Mouse (Mus musculus): ENCODE measurements around the gene Anks3. TPM values are rescaled to one million over a fixed set of nuclear protein-coding genes. Genes with fewer than 3 reads are reported as not detected.
A peak's percentile ranks its signal among the peaks of the same experiment; 100 is the strongest.

Anks3 gene
- polyA plus RNA-seq, 2 experiments: 10.2 to 16.2 TPM

- DNase-seq (ENCODE audit: low read depth in 3 of 3, low spot score in 3 of 3) (peak in 1 of 3 experiments; percentile 50), ATAC-seq (ENCODE audit: insufficient read depth) (0 out of 2 replicates have a peak, but pooled peaks have one; percentile 4)
- Histone ChIP-seq H3K27ac (no peak overlapping the region), H3K4me2 (ENCODE audit: low read depth) (no peak overlapping the region), H3K4me1 (replicated peaks; ENCODE audit: control insufficient read depth in 2 of 2, insufficient read depth in 2 of 2, low read length in 1 of 2) (peaks cover 0 to 8% of the 10 kb centered on the region in 2 experiments; a peak in 1 of 4 replicates), H3K9ac (replicated peaks) (no peak overlapping the region), H3K27me3 (ENCODE audit: control insufficient read depth, insufficient read depth, low read length) (no peaks in the 10 kb centered on the region), H3K36me3 (replicated peaks; ENCODE audit: control insufficient read depth, insufficient read depth, low read depth) (no peaks in the 10 kb centered on the region; the same call in 1 of the 2 replicates), H3K4me3 (ENCODE audit: insufficient read depth in 1 of 2, low read depth in 2 of 2, low read length in 2 of 2) (no peak overlapping the region), H3K9me3 (ENCODE audit: control insufficient read depth, low read length) (no peaks in the 10 kb centered on the region)
- WGBS (ENCODE audit: insufficient replicate concordance): 55% methylated on average over 11 of the region's 11 CpGs
- TF ChIP-seq EP300 (IDR thresholded peaks at IDR 0.05; ENCODE audit: low read depth): no peak
- TF ChIP-seq CTCF (IDR thresholded peaks at IDR 0.05; ENCODE audit: low read depth): no peak
Observed at GRCm38 (mm10) chr16:4912907-4913782, 50.9 kb downstream of the Anks3 start.

GRCm38 (mm10) chr16:4912074-4912648 lies 51.8 kb downstream of the Anks3 start:
- ATAC-seq (ENCODE audit: insufficient read depth) (0 out of 2 replicates have a peak, but pooled peaks have one; percentile 25), DNase-seq (ENCODE audit: low read depth in 3 of 3, low spot score in 3 of 3) (no peak)
- no peaks in the 10 kb centered on the region; the same call in 1 of the 2 replicates for H3K36me3 ChIP-seq (replicated peaks; ENCODE audit: control insufficient read depth, insufficient read depth, low read depth)
- no peak overlapping the region for H3K4me3 ChIP-seq (ENCODE audit: insufficient read depth in 1 of 2, low read depth in 2 of 2, low read length in 2 of 2)
- H3K4me2 ChIP-seq (ENCODE audit: low read depth): no peak overlapping the region
- H3K9me3 ChIP-seq (ENCODE audit: control insufficient read depth, low read length): no peaks in the 10 kb centered on the region
- 63% methylated on average over 10 of the region's 10 CpGs for WGBS (ENCODE audit: insufficient replicate concordance)
- H3K27ac ChIP-seq: no peak overlapping the region
- no peak overlapping the region for H3K9ac ChIP-seq (replicated peaks)
- no peak for TF ChIP-seq CTCF (IDR thresholded peaks at IDR 0.05; ENCODE audit: low read depth)
- TF ChIP-seq EP300 (IDR thresholded peaks at IDR 0.05; ENCODE audit: low read depth): no peak
- peaks cover 0 to 8% of the 10 kb centered on the region in 2 experiments; a peak in 1 of 4 replicates for H3K4me1 ChIP-seq (replicated peaks; ENCODE audit: control insufficient read depth in 2 of 2, insufficient read depth in 2 of 2, low read length in 1 of 2)
- H3K27me3 ChIP-seq (ENCODE audit: control insufficient read depth, insufficient read depth, low read length): no peaks in the 10 kb centered on the region

GRCm38 (mm10) chr16:4910758-4911157 lies 53.2 kb downstream of the Anks3 start:
- Histone ChIP-seq H3K27ac (no peak overlapping the region), H3K9me3 (ENCODE audit: control insufficient read depth, low read length) (no peaks in the 10 kb centered on the region), H3K4me2 (ENCODE audit: low read depth) (no peak overlapping the region), H3K4me3 (ENCODE audit: insufficient read depth in 1 of 2, low read depth in 2 of 2, low read length in 2 of 2) (no peak overlapping the region), H3K9ac (replicated peaks) (no peak overlapping the region), H3K4me1 (replicated peaks; ENCODE audit: control insufficient read depth in 2 of 2, insufficient read depth in 2 of 2, low read length in 1 of 2) (peaks cover 0 to 10% of the 10 kb centered on the region in 2 experiments; a peak in 2 of 4 replicates), H3K36me3 (replicated peaks; ENCODE audit: control insufficient read depth, insufficient read depth, low read depth) (no peaks in the 10 kb centered on the region; the same call in 1 of the 2 replicates), H3K27me3 (ENCODE audit: control insufficient read depth, insufficient read depth, low read length) (no peaks in the 10 kb centered on the region)
- WGBS (ENCODE audit: insufficient replicate concordance): 88% methylated on average over 8 of the region's 8 CpGs
- DNase-seq (ENCODE audit: low read depth in 3 of 3, low spot score in 3 of 3) (no peak), ATAC-seq (ENCODE audit: insufficient read depth) (no peak)
- no peak for TF ChIP-seq EP300 (IDR thresholded peaks at IDR 0.05; ENCODE audit: low read depth)
- no peak for TF ChIP-seq CTCF (IDR thresholded peaks at IDR 0.05; ENCODE audit: low read depth)

- Histone ChIP-seq H3K4me1 (replicated peaks; ENCODE audit: control insufficient read depth in 2 of 2, insufficient read depth in 2 of 2, low read length in 1 of 2) (peaks cover 0 to 16% of the 10 kb centered on the region in 2 experiments; a peak in 2 of 4 replicates), H3K9me3 (ENCODE audit: control insufficient read depth, low read length) (no peaks in the 10 kb centered on the region), H3K4me2 (ENCODE audit: low read depth) (no peak overlapping the region), H3K27ac (no peak overlapping the region), H3K9ac (replicated peaks) (no peak overlapping the region), H3K27me3 (ENCODE audit: control insufficient read depth, insufficient read depth, low read length) (no peaks in the 10 kb centered on the region), H3K4me3 (ENCODE audit: insufficient read depth in 1 of 2, low read depth in 2 of 2, low read length in 2 of 2) (no peak overlapping the region), H3K36me3 (replicated peaks; ENCODE audit: control insufficient read depth, insufficient read depth, low read depth) (no peaks in the 10 kb centered on the region; the same call in 1 of the 2 replicates)
- WGBS (ENCODE audit: insufficient replicate concordance): 85% methylated on average over 2 of the region's 2 CpGs
- no peak for DNase-seq (ENCODE audit: low read depth in 3 of 3, low spot score in 3 of 3)
- ATAC-seq (ENCODE audit: insufficient read depth): no peak
- peak; percentile 60 for TF ChIP-seq CTCF (IDR thresholded peaks at IDR 0.05; ENCODE audit: low read depth)
- no peak for TF ChIP-seq EP300 (IDR thresholded peaks at IDR 0.05; ENCODE audit: low read depth)
Observed at GRCm38 (mm10) chr16:4909745-4910144, 54.3 kb downstream of the Anks3 start.

GRCm38 (mm10) chr16:4907972-4908371 lies 56.0 kb downstream of the Anks3 start:
- no peaks in the 10 kb centered on the region for H3K27me3 ChIP-seq (ENCODE audit: control insufficient read depth, insufficient read depth, low read length)
- ATAC-seq (ENCODE audit: insufficient read depth) (peak; percentile 63), DNase-seq (ENCODE audit: low read depth in 3 of 3, low spot score in 3 of 3) (no peak)
- no peak overlapping the region for H3K9ac ChIP-seq (replicated peaks)
- WGBS (ENCODE audit: insufficient replicate concordance): 31% methylated on average over 4 of the region's 5 CpGs
- H3K36me3 ChIP-seq (replicated peaks; ENCODE audit: control insufficient read depth, insufficient read depth, low read depth): no peaks in the 10 kb centered on the region; the same call in 1 of the 2 replicates
- peak overlapping the region; percentile 13; the same call in 1 of the 2 replicates for H3K4me2 ChIP-seq (ENCODE audit: low read depth)
- no peak overlapping the region for H3K27ac ChIP-seq
- TF ChIP-seq EP300 (IDR thresholded peaks at IDR 0.05; ENCODE audit: low read depth) (no peak), CTCF (IDR thresholded peaks at IDR 0.05; ENCODE audit: low read depth) (no peak)
- peaks cover 0 to 20% of the 10 kb centered on the region in 2 experiments; a peak in 2 of 4 replicates for H3K4me1 ChIP-seq (replicated peaks; ENCODE audit: control insufficient read depth in 2 of 2, insufficient read depth in 2 of 2, low read length in 1 of 2)
- no peak overlapping the region for H3K4me3 ChIP-seq (ENCODE audit: insufficient read depth in 1 of 2, low read depth in 2 of 2, low read length in 2 of 2)
- H3K9me3 ChIP-seq (ENCODE audit: control insufficient read depth, low read length): no peaks in the 10 kb centered on the region
